Mouse (Mus musculus) adipocyte (in vitro differentiated cells): ENCODE data around the gene Pde3a.
"Not testable (repeated sequence)": the region's sequence is repeated elsewhere in the genome, so short reads cannot be mapped to it uniquely, and the experiment has no call there.

Experiments
- DNase-seq: peaks from one replicate; pipeline ENCODE4 v3.0.0-alpha.2; 2016; ENCODE audit warnings: low spot score

The Pde3a gene

GRCm38 (mm10) chr6:141267888-141268570, 19.0 kb downstream of the Pde3a start:
- no peak for DNase-seq

GRCm38 (mm10) chr6:141268871-141269270, 19.8 kb downstream of the Pde3a start:
- DNase-seq, result no peak

GRCm38 (mm10) chr6:141271133-141271532, 22.1 kb downstream of the Pde3a start:
- DNase-seq, result no peak

GRCm38 (mm10) chr6:141271579-141271978, 22.5 kb downstream of the Pde3a start:
- no peak for DNase-seq

GRCm38 (mm10) chr6:141273685-141274084, 24.6 kb downstream of the Pde3a start:
- no peak for DNase-seq

- no peak for DNase-seq
Measured at GRCm38 (mm10) chr6:141281685-141282084, 32.6 kb downstream of the Pde3a start.

- no peak for DNase-seq
Measured at GRCm38 (mm10) chr6:141282796-141283195, 33.7 kb downstream of the Pde3a start.

GRCm38 (mm10) chr6:141291195-141291594, 42.1 kb downstream of the Pde3a start:
- DNase-seq, result no peak

- no peak for DNase-seq
Measured at GRCm38 (mm10) chr6:141292826-141293459, 43.9 kb downstream of the Pde3a start.

GRCm38 (mm10) chr6:141293460-141293853, 44.4 kb downstream of the Pde3a start:
- no peak for DNase-seq

- DNase-seq, result no peak
Measured at GRCm38 (mm10) chr6:141295264-141295663, 46.2 kb downstream of the Pde3a start.

- no peak for DNase-seq
Measured at GRCm38 (mm10) chr6:141301750-141302748, 53.0 kb downstream of the Pde3a start.

- DNase-seq, result no peak
Measured at GRCm38 (mm10) chr6:141302842-141303241, 53.8 kb downstream of the Pde3a start.

GRCm38 (mm10) chr6:141307326-141307725, 58.3 kb downstream of the Pde3a start:
- no peak for DNase-seq

- no peak for DNase-seq
Measured at GRCm38 (mm10) chr6:141308451-141308850, 59.4 kb downstream of the Pde3a start.

GRCm38 (mm10) chr6:141309872-141310271, 60.8 kb downstream of the Pde3a start:
- DNase-seq, result no peak

- DNase-seq, result no peak
Measured at GRCm38 (mm10) chr6:141310351-141310750, 61.3 kb downstream of the Pde3a start.

- DNase-seq, result no peak
Measured at GRCm38 (mm10) chr6:141311615-141312014, 62.5 kb downstream of the Pde3a start.

GRCm38 (mm10) chr6:141313112-141313511, 64.0 kb downstream of the Pde3a start:
- DNase-seq, result no peak

- no peak for DNase-seq
Measured at GRCm38 (mm10) chr6:141318440-141318839, 69.4 kb downstream of the Pde3a start.

- DNase-seq, result no peak
Measured at GRCm38 (mm10) chr6:141321253-141321652, 72.2 kb downstream of the Pde3a start.

- no peak for DNase-seq
Measured at GRCm38 (mm10) chr6:141322961-141323360, 73.9 kb downstream of the Pde3a start.

GRCm38 (mm10) chr6:141327134-141327533, 78.1 kb downstream of the Pde3a start:
- DNase-seq, result not testable (repeated sequence)
